Mouse (Mus musculus) lung, adult 2 months (tissue): ENCODE measurements at regions not wholly inside any gene's neighbourhood (a gene's known extent, or its start where the extent isn't known, plus 50 kb on each side); places are given as distances from the start of the nearest gene placed in this dataset.
"Not testable (repeated sequence)": the region's sequence is repeated elsewhere in the genome, so short reads cannot be mapped to it uniquely, and the experiment has no call there.

Source experiments
- CTCF ChIP-seq: fragments of 200-500 bp; IDR thresholded peaks from 2 replicates; pipeline ENCODE4 v1.5.1; 2011; ENCODE audit warnings: mild to moderate bottlenecking, low read length, control low read depth; ENCODE audit not compliant: insufficient read depth
- POLR2A ChIP-seq: fragments of 200-500 bp; IDR thresholded peaks from 2 replicates; pipeline ENCODE4 v1.6.1; 2011; ENCODE audit warnings: low read depth, mild to moderate bottlenecking, control low read depth, low read length, borderline replicate concordance; ENCODE audit errors: extremely low read depth

GRCm38 (mm10) chr14:104715651-104716050, 193.2 kb upstream of the Rnf219 start:
- TF ChIP-seq CTCF, POLR2A: not testable (repeated sequence)
